Mouse (Mus musculus): ENCODE data around the gene Rdh16f1. TPM values are rescaled to one million over a fixed set of nuclear protein-coding genes. Genes with fewer than 3 reads are reported as not detected.
"Not testable (repeated sequence)": the region's sequence is repeated elsewhere in the genome, so short reads cannot be mapped to it uniquely, and the experiment has no call there.

Gene Rdh16f1
- polyA plus RNA-seq, 1 experiment from 2014 or later: 0.69 TPM

- no peak overlapping the region for H3K4me3 ChIP-seq (ENCODE audit: low read depth, low read length)
- 59% methylated on average over 6 of the region's 6 CpGs for WGBS (ENCODE audit: insufficient replicate concordance)
- no peak for ATAC-seq
- H3K27me3 ChIP-seq (ENCODE audit: insufficient read depth, low read length): no peaks in the 10 kb centered on the region
- H3K4me2 ChIP-seq (ENCODE audit: low read depth, low read length): no peak overlapping the region
- DNase-seq: peak; percentile 50
- H3K9me3 ChIP-seq (ENCODE audit: low read length): no peaks in the 10 kb centered on the region; the same call in 1 of the 2 replicates
- H3K27ac ChIP-seq (ENCODE audit: low read depth): no peak overlapping the region
- no peak overlapping the region for H3K9ac ChIP-seq (replicated peaks)
- H3K4me1 ChIP-seq (ENCODE audit: insufficient read depth): no peaks in the 10 kb centered on the region
- TF ChIP-seq CTCF (IDR thresholded peaks at IDR 0.05; ENCODE audit: low read depth): peak; percentile 63
- TF ChIP-seq EP300 (IDR thresholded peaks at IDR 0.05; ENCODE audit: low read depth): no peak
- no peaks in the 10 kb centered on the region for H3K36me3 ChIP-seq (replicated peaks; ENCODE audit: insufficient read depth, low read length)
These were observed 65.8 kb downstream of the Rdh16f1 start for GRCm38 (mm10) chr10:127825386-127825785.

DNA sequence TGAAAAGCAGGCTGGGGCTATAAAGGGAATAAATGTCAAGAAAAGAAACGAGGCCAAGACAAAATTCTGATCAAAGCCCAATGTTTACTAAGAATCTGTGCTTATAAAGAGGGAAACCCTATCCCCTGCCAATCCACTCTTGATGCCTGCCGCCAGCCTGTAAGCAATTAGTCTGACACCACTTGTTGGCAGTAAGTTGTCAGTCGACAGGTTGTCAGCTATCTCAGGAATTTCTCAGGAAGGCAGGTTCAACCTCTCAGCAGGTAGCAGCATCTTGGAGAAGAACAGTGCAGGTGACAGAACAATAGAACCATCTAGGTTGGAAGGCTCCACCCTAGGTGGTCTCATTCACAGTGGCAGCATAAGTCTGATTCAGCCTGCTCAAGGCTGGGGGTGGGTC is 69.5 kb downstream of the Rdh16f1 start:
- no peaks in the 10 kb centered on the region for H3K9me3 ChIP-seq (ENCODE audit: low read length)
- H3K4me2 ChIP-seq (ENCODE audit: low read depth, low read length): no peak overlapping the region
- H3K4me3 ChIP-seq (ENCODE audit: low read depth, low read length): no peak overlapping the region
- 71% methylated on average over 3 of the region's 3 CpGs for WGBS (ENCODE audit: insufficient replicate concordance)
- no peaks in the 10 kb centered on the region for H3K27me3 ChIP-seq (ENCODE audit: insufficient read depth, low read length)
- no peaks in the 10 kb centered on the region for H3K36me3 ChIP-seq (replicated peaks; ENCODE audit: insufficient read depth, low read length)
- TF ChIP-seq CTCF (IDR thresholded peaks at IDR 0.05; ENCODE audit: low read depth): no peak
- no peak for TF ChIP-seq EP300 (IDR thresholded peaks at IDR 0.05; ENCODE audit: low read depth)
- H3K9ac ChIP-seq (replicated peaks): no peak overlapping the region
- DNase-seq (no peak), ATAC-seq (no peak)
- no peaks in the 10 kb centered on the region for H3K4me1 ChIP-seq (ENCODE audit: insufficient read depth)
- H3K27ac ChIP-seq (ENCODE audit: low read depth): no peak overlapping the region

DNA sequence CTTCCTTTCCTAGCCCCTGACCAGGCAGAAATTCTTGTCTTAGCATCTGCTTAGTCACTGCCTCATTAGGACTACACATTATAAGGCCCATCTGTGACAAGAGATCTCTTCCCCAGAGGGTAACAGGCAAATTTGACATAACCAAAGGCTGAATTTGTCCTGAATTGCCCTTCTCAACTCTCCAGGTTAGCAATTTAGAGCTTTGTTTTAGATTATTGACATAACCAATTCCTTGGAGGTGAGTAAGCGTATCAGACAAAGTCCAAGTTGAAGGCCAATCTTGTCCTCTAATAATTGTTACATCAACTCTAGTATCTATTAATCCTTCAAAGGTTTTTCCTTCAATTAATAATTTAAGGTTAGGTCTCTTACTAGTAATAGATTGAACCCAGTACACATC is 74.6 kb downstream of the Rdh16f1 start:
- H3K27ac ChIP-seq (ENCODE audit: low read depth); H3K9me3 ChIP-seq (ENCODE audit: low read length); H3K27me3 ChIP-seq (ENCODE audit: insufficient read depth, low read length); H3K4me3 ChIP-seq (ENCODE audit: low read depth, low read length); H3K4me2 ChIP-seq (ENCODE audit: low read depth, low read length); H3K9ac ChIP-seq (replicated peaks); DNase-seq; H3K4me1 ChIP-seq (ENCODE audit: insufficient read depth); ATAC-seq; H3K36me3 ChIP-seq (replicated peaks; ENCODE audit: insufficient read depth, low read length): not testable (repeated sequence)
- 83% methylated on average over 1 of the region's 1 CpGs for WGBS (ENCODE audit: insufficient replicate concordance)

- Histone ChIP-seq H3K36me3 (replicated peaks; ENCODE audit: insufficient read depth, low read length) (no peaks in the 10 kb centered on the region), H3K4me2 (ENCODE audit: low read depth, low read length) (no peak overlapping the region), H3K9ac (replicated peaks) (no peak overlapping the region), H3K4me3 (ENCODE audit: low read depth, low read length) (no peak overlapping the region), H3K4me1 (ENCODE audit: insufficient read depth) (0 out of 2 replicates have a peak, but pooled peaks cover 4% of the 10 kb centered on the region), H3K9me3 (ENCODE audit: low read length) (no peaks in the 10 kb centered on the region), H3K27me3 (ENCODE audit: insufficient read depth, low read length) (no peaks in the 10 kb centered on the region), H3K27ac (ENCODE audit: low read depth) (no peak overlapping the region)
- no peak for DNase-seq
- WGBS (ENCODE audit: insufficient replicate concordance): 52% methylated on average over 5 of the region's 5 CpGs
- no peak for ATAC-seq
- no peak for TF ChIP-seq CTCF (IDR thresholded peaks at IDR 0.05; ENCODE audit: low read depth)
- TF ChIP-seq EP300 (IDR thresholded peaks at IDR 0.05; ENCODE audit: low read depth): no peak
These were observed 75.7 kb downstream of the Rdh16f1 start for GRCm38 (mm10) chr10:127835292-127835691.

GRCm38 (mm10) chr10:127837793-127838192 is 78.2 kb downstream of the Rdh16f1 start:
- not testable (repeated sequence) for H3K9ac ChIP-seq (replicated peaks); H3K9me3 ChIP-seq (ENCODE audit: low read length); ATAC-seq; H3K4me3 ChIP-seq (ENCODE audit: low read depth, low read length); H3K4me1 ChIP-seq (ENCODE audit: insufficient read depth); H3K4me2 ChIP-seq (ENCODE audit: low read depth, low read length); H3K27ac ChIP-seq (ENCODE audit: low read depth); H3K36me3 ChIP-seq (replicated peaks; ENCODE audit: insufficient read depth, low read length); DNase-seq; H3K27me3 ChIP-seq (ENCODE audit: insufficient read depth, low read length)
- 76% methylated on average over 5 of the region's 5 CpGs for WGBS (ENCODE audit: insufficient replicate concordance)

DNA sequence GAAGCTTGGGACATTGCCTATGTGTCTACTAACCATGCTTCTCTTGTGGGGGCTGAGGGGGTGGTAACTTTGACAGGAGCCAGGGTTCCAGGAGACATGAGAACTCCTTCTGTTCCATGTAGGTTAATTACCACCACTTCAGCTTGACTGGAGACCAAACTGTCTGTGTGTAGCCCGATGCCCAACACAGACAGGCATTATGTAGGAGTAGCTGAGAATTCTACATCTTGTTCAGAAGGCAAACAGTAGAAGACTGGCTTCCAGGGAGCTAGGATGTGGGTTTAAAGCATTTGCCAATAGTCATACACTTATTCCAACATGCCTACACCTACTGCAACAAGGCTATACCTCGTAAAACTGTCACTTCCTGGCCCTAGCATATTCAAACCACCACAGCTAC is 79.0 kb downstream of the Rdh16f1 start:
- Histone ChIP-seq H3K4me2 (ENCODE audit: low read depth, low read length) (no peak overlapping the region), H3K4me3 (ENCODE audit: low read depth, low read length) (no peak overlapping the region), H3K27ac (ENCODE audit: low read depth) (no peak overlapping the region), H3K9me3 (ENCODE audit: low read length) (no peaks in the 10 kb centered on the region), H3K27me3 (ENCODE audit: insufficient read depth, low read length) (no peaks in the 10 kb centered on the region), H3K9ac (replicated peaks) (no peak overlapping the region), H3K36me3 (replicated peaks; ENCODE audit: insufficient read depth, low read length) (no peaks in the 10 kb centered on the region), H3K4me1 (ENCODE audit: insufficient read depth) (0 out of 2 replicates have a peak, but pooled peaks cover 4% of the 10 kb centered on the region)
- TF ChIP-seq CTCF (IDR thresholded peaks at IDR 0.05; ENCODE audit: low read depth): no peak
- TF ChIP-seq EP300 (IDR thresholded peaks at IDR 0.05; ENCODE audit: low read depth): no peak
- DNase-seq: no peak
- WGBS (ENCODE audit: insufficient replicate concordance): 68% methylated on average over 2 of the region's 2 CpGs
- ATAC-seq: no peak

- Histone ChIP-seq H3K9me3 (ENCODE audit: low read length) (no peaks in the 10 kb centered on the region), H3K27me3 (ENCODE audit: insufficient read depth, low read length) (no peaks in the 10 kb centered on the region), H3K9ac (replicated peaks) (no peak overlapping the region), H3K4me2 (ENCODE audit: low read depth, low read length) (no peak overlapping the region), H3K4me3 (ENCODE audit: low read depth, low read length) (no peak overlapping the region), H3K36me3 (replicated peaks; ENCODE audit: insufficient read depth, low read length) (no peaks in the 10 kb centered on the region), H3K4me1 (ENCODE audit: insufficient read depth) (no peaks in the 10 kb centered on the region), H3K27ac (ENCODE audit: low read depth) (no peak overlapping the region)
- DNase-seq (no peak), ATAC-seq (no peak)
- no peak for TF ChIP-seq EP300 (IDR thresholded peaks at IDR 0.05; ENCODE audit: low read depth)
- TF ChIP-seq CTCF (IDR thresholded peaks at IDR 0.05; ENCODE audit: low read depth): no peak
- 59% methylated on average over 2 of the region's 2 CpGs for WGBS (ENCODE audit: insufficient replicate concordance)
These were observed 81.2 kb downstream of the Rdh16f1 start for GRCm38 (mm10) chr10:127840776-127841175.

Other genes with a start within 250 kb of the Rdh16f1 start
- gene Ndufa4l2, start 244.8 kb upstream of the Rdh16f1 start, polyA plus RNA-seq (2015; fragmentation: Nextera tagmentation; extraction: Ambion mirVana): 13.1 and 23.1 TPM in 2 replicates
- 62.6 and 75.0 TPM in 2 replicates for gene Shmt2, start 237.3 kb upstream of the Rdh16f1 start, polyA plus RNA-seq (2015; fragmentation: Nextera tagmentation; extraction: Ambion mirVana)
- not detected in 2 replicates for gene Nxph4, start 225.2 kb upstream of the Rdh16f1 start, polyA plus RNA-seq (2015; fragmentation: Nextera tagmentation; extraction: Ambion mirVana)
- 44.7 and 49.2 TPM in 2 replicates for gene Lrp1, start 138.6 kb upstream of the Rdh16f1 start, polyA plus RNA-seq (2015; fragmentation: Nextera tagmentation; extraction: Ambion mirVana)
- gene Stat6, start 116.8 kb upstream of the Rdh16f1 start, polyA plus RNA-seq (2015; fragmentation: Nextera tagmentation; extraction: Ambion mirVana): 11.3 and 13.0 TPM in 2 replicates
- gene Nemp1, start 92.9 kb upstream of the Rdh16f1 start, polyA plus RNA-seq (2015; fragmentation: Nextera tagmentation; extraction: Ambion mirVana): 5.6 and 6.3 TPM in 2 replicates
- gene Nab2, start 91.2 kb upstream of the Rdh16f1 start, polyA plus RNA-seq (2015; fragmentation: Nextera tagmentation; extraction: Ambion mirVana): 2.4 and 4.3 TPM in 2 replicates
- gene Myo1a, start 54.6 kb upstream of the Rdh16f1 start, polyA plus RNA-seq (2015; fragmentation: Nextera tagmentation; extraction: Ambion mirVana): 0.07 TPM in 1 of 2 replicates, not detected in the other
- gene Tac2, start 35.3 kb upstream of the Rdh16f1 start, polyA plus RNA-seq (2015; fragmentation: Nextera tagmentation; extraction: Ambion mirVana): 1.9 and 2.3 TPM in 2 replicates
- gene Zbtb39, start 20.2 kb upstream of the Rdh16f1 start, polyA plus RNA-seq (2015; fragmentation: Nextera tagmentation; extraction: Ambion mirVana): 1.0 and 1.1 TPM in 2 replicates
- 16.1 and 17.3 TPM in 2 replicates for gene Gpr182, start 8.1 kb upstream of the Rdh16f1 start, polyA plus RNA-seq (2015; fragmentation: Nextera tagmentation; extraction: Ambion mirVana)
- 0.20 TPM in 2 replicates for gene Rdh1, start 66 bp upstream of the Rdh16f1 start, polyA plus RNA-seq (2015; fragmentation: Nextera tagmentation; extraction: Ambion mirVana)
- 15.7 and 16.7 TPM in 2 replicates for gene Rdh9, start 16.6 kb downstream of the Rdh16f1 start, polyA plus RNA-seq (2015; fragmentation: Nextera tagmentation; extraction: Ambion mirVana)
- 0.59 and 0.70 TPM in 2 replicates for gene Rdh16, start 41.4 kb downstream of the Rdh16f1 start, polyA plus RNA-seq (2015; fragmentation: Nextera tagmentation; extraction: Ambion mirVana)
- gene Rdh19, start 90.1 kb downstream of the Rdh16f1 start, polyA plus RNA-seq (2015; fragmentation: Nextera tagmentation; extraction: Ambion mirVana): not detected in 2 replicates
- gene Rdh16f2, start 106.7 kb downstream of the Rdh16f1 start, polyA plus RNA-seq (2015; fragmentation: Nextera tagmentation; extraction: Ambion mirVana): 4.2 and 4.6 TPM in 2 replicates
- gene Rdh7, start 129.0 kb downstream of the Rdh16f1 start, polyA plus RNA-seq (2015; fragmentation: Nextera tagmentation; extraction: Ambion mirVana): 345 and 356 TPM in 2 replicates
- gene Sdr9c7, start 138.7 kb downstream of the Rdh16f1 start, polyA plus RNA-seq (2015; fragmentation: Nextera tagmentation; extraction: Ambion mirVana): 0.05 TPM in 2 replicates
- gene Hsd17b6, start 247.8 kb downstream of the Rdh16f1 start, polyA plus RNA-seq (2015; fragmentation: Nextera tagmentation; extraction: Ambion mirVana): 29.5 and 32.4 TPM in 2 replicates